Mouse (Mus musculus): ENCODE measurements at regions not wholly inside any gene's neighbourhood (a gene's known extent, or its start where the extent isn't known, plus 50 kb on each side); places are given as distances from the start of the nearest gene placed in this dataset.

DNA sequence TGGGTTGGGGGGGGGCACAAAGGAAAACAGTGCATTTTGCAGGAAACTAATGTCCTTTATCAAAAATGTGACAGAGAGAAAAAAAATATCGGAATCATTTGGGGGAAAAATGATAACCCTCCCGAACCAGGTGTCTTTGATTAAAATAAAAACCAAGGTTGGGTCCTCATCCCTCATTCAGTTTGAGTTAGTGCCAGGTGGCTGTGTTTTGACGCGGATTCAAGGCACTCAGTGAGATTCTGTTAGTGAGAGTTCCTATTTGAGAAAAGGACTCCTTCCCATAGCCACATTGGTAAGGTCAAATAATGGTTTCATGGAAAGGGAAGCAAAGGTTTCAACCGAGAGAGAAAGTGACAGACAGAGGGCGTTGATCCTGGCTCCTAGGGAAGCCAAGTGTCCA is 470.9 kb downstream of the Tmem182 start:
- TF ChIP-seq EP300 (IDR thresholded peaks at IDR 0.05; ENCODE audit: low read length), result no peak
- TF ChIP-seq CTCF (conservative IDR thresholded peaks at IDR 0.05 in 1 of 2, IDR thresholded peaks at IDR 0.05 in 1 of 2; ENCODE audit: low read depth in 2 of 2, low read length in 2 of 2), result no peak
- TF ChIP-seq HCFC1 (IDR thresholded peaks at IDR 0.05; ENCODE audit: low read depth, low read length), result no peak
- TF ChIP-seq POLR2A (IDR thresholded peaks at IDR 0.05; ENCODE audit: low read depth, low read length), result no peak
